Mouse (Mus musculus): Measurements from ENCODE around the gene Rcc1.

Rcc1 gene

DNA sequence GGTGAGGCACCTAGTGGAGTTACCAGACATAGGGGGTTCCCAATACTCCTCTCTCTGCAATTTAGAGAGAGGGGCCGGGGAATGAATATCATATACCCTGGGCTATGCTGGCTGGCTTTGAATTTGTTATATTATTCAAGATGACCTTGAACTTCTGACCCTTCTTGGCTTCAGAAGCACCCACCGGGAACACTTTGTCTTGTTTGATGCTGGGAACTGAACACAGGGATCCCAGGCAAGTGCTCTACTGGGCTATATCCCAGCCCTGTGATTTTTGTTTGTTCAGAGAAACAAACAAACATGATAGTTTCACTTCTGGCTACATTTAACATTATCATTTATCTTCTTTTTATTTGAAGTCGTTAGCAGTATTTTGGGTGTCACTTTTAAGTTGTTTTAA is 2.0 kb upstream of the Rcc1 start:
- no peak for DNase-seq

DNA sequence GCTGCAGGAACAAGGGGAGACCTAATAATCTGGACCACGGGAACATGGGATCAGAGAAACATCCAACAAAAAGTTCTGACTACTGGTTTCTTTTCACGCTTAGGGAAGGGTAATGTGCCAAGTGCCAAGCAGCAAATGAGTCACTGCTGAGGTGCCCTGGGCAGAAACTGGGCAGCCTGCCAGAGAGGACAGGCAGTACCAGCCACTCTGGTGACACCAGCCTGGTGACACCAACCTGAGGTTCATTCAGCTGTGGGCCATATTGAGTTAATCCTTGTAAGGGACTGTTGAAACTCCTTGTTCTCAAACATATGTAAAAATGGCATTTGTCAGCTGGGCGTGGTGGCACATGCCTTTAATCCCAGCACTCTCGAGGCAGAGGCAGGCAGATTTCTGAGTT is 1.2 kb upstream of the Rcc1 start:
- DNase-seq: peak; percentile 61

DNA sequence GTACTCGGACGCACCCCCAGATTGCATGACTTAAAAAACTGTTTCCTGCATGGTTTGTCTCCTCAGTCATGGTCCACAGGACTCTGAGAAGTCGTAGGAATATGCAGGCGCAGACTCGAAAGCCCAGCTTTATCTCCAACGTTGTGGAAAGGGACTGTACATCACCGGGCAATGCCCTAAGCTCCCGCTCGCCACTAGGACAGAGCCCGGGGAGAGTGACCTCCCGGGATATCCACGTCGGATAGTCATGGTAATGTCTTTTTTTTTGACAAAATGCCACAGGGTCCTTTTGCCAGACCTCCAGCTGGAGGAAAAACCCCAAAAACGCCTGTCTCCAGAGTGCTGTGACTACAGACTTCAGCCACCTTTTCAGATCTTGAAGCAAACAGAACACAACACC is 666 bp downstream of the Rcc1 start:
- DNase-seq: peak; percentile 43

DNA sequence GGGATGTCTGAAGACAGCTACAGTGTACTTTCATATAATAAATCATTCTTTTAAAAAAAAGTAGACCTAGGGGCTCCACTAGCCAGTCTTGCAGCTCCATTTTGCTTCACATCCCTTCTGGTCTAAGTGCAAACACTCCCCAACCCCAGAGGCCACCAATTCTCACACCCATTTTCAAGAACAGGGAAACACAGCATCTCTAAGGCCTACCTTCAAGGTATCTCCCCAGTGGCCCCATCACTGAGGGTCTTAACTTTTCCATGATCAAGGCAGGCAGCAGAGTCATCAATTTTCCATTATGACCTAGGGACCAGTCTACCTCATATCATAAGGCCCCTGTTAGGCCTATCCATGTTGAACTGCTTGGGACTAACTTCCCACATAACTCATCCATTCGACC is 2.0 kb downstream of the Rcc1 start:
- no peak for DNase-seq

DNA sequence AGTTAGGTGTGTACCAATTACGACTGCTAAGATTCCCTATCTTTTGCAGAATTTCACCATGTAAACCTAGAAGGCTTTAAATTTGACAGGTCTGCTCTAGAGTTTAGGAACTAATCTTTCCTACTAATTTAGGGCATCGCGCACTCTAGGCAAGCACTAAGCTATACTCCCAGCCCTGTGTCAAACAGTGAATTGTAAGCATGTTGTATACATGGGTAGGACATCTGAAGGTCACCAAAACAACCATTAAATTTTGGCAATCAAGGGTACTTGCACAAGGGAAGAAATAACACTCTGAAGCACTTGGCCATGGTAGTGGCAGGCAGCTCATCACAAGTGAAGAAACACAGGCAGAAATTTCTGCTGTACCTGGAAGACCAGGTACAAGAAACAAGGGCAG is 2.6 kb downstream of the Rcc1 start:
- no peak for DNase-seq

DNA sequence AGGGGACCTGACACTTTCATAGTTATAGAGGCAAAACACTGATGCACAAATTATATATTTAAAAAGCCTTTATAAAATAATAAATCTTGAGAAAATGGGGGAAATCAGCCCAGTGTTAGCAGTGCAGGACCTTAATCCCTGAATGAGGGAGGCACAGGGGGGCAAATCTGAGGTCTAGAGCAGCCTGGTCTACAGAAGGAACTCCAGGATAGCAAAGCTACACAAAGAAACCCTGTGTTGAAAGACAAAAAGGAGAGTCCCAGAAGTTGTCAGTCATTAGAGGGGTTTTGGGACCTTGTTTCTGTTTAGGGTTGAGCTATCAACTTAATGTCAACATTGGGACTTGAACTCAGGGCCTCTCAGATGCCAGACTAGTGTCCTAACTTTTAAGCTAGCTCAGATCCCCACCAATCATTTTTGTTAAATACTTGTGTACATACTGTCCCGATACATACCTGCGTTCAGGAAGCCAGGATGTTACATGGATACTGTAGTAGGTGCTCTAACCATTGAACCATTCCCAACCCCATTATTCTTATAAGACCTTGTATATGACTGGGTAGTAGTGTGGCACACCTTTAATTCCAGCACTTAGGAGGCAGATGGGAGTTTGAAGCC is 3.2 kb downstream of the Rcc1 start:
- DNase-seq: no peak

DNA sequence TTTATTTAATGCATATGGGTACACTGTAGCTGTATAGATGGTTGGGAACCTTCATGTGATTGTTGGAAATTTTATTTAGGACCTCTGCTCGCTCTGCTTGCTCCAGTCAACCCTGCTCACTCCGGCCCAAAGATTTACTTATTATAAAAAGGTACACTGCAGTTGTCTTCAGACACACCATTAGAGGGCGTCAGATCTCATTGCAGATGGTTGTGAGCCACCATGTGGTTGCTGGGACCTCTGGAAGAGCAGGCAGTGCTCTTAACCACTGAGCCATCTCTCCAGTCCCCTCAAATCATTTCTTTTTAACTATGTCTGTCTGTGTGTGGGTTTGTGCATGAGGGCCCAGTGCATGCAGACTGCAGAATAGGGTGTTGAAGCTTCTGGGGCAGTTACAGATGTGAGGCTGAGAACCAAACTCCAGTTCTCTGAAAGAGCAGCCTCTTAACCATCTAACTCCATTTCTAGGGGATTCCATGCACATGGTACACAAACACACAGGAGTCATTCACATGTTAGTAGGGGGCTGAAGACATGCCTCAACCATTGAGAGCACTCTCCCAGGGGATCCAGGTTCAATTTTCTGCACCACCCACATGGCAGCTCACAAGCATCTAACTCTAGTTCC is 3.8 kb downstream of the Rcc1 start:
- no peak for DNase-seq

DNA sequence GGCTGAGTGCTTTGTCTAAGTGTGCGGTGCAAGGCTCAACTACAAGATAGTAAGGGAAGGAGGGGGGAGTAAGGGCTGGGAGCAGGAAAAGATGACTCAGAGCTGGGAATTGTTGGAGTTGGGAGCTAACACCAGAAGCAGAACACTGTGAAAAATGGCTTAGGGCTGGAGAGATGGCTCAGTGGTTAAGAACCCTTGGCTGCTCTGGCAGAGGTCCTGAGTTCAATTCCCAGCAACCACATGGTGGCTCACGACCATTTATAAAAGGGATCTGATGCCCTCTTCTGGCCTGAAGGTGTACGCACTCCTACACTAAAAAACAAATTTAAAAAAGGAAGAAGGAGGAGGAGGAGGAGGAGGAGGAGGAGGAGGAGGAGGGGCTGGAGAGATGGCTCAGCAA is 6.7 kb downstream of the Rcc1 start:
- DNase-seq: no peak

DNA sequence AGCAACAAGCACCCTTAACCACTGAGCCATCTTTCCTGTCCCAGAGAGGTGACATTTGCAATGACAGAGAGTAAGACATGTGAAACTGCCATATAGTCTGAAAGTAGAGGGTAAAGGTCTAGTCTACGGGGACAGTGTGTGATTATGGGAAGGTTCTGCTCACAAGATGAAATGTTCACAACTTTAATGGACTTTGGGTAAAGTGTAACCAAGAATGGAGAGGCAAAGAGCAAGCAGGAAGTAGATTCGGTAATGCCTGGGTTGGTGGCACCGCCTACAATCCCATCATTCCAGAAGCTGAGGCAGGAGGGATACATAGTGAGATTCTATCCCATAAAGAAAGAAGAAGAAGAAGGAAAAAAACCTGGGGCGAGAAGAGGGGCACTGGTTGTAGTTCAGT is 7.1 kb downstream of the Rcc1 start:
- DNase-seq: peak; percentile 29

DNA sequence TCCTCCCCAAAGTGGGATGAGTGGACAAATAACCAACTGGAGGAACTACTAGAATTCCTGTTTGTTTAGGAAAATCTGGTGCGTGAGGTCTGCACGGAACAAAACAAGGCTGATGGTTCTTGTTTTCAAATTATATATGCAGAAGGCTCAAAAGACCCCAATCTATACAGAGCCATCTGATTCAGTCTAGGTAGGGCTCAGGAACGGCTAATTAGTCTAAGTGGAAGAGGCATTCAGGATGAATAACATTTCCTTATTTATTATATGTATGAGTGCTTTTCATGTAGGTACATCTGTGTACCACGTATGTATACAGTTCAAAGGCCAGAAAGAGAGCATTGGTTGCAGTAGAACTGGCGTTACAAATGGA is 7.6 kb downstream of the Rcc1 start:
- DNase-seq: no peak

DNA sequence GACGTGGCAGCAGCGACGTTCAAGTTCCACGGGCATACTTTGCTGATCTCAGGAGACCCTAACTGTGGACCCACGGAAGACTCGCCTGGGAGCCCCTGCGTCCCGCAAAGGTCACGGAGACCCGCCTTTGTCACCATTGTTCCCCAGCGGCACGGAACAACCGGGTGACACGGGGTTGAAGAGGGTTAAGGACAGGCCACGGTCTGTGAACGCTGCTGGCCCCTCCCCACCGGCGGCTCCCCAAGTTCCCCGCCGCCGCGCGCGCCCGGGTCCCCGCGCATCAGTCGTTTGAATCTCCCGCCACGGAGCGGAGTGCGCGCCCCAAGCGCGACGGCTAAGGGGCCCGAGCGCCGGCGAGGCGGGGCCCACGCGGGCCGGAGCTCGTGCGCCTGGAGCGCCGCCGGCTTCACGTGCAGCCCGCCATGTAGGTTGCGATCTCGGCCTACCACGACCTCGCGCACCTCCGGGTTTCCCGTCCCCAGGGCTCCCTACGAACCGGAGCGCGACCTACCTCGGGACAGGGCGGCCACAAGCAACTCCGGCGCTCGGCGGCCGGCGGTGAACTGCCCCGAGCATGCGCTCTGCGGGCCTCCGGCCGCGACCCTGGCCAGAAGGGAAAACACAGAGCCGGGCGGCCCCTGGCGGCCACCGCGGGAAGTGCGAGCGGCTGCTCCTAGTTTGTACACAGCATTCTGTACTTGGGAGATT is 8.1 kb downstream of the Rcc1 start:
- DNase-seq: peak; percentile 99

DNA sequence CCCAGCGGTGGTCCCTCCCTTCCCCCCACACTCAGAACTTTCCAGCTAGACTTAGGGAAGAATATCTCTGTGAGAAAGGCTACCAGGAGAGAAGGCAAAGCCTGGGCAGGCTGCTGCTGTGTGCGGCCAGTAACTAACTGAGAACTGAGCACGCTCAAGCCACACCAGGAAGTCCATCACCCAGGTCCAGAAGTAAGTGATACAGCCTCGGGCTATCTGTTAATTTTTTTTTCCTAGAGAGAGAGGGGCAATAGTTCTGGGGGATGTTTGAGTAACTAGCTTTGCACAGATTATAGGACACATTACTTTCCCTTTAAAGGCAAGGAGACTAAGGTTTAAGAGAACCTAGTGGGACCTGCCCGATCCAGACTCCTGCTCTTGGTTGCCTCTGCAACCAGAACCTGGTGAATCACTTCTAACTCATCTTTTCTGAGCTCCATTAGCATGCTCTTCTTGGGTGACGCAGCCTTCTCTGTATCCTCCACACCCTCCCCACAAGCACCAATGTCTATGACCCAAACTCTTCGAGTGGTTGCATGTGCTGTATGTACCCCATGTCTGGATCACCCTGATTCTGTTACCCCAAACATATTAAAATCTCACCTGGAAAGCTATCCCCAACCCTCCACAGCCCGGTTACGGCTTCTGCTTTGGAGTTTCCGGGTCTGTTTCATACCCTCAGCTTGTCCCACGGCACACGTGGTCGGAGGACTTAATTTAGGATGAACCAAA is 8.8 kb downstream of the Rcc1 start:
- DNase-seq: no peak

DNA sequence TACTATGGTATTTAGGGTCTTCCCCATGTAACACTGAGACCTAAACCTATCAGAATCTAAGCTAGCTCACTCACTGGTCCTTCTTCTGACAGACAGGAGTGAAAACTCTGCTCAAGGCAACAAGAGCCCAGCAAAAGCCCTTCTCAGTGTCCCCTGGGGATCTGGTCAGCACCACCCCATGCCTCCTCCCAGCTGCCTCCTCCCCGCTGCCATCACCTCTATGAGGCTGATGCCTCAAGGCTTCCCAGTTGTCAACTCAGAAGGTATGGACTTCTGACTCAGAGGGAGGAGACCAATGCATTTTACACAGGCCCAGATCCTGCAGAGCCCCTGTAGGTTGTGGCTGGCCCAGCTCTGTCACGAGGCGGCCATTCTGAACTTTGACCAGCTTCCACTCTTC is 12.0 kb downstream of the Rcc1 start:
- DNase-seq: no peak

DNA sequence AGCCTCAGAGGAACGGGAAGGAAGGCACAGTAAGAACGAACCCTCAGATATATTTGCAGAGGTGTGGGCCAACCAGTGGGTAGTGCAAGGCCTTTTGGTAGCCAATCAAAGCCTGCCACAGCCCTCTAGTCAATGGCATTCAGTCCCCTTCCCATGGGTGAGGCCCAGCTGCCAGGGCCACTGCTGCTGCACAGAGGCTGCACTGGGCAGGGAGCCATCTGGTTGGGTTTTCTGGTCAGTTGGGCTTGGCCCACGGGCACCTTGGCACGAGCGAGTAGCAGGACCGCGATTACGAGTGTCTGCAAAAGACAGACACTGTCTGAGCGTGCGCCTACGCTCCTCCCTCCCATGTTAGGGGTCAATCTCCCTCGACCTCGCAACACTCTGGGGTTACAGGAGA is 14.5 kb downstream of the Rcc1 start:
- peak; percentile 53 for DNase-seq

DNA sequence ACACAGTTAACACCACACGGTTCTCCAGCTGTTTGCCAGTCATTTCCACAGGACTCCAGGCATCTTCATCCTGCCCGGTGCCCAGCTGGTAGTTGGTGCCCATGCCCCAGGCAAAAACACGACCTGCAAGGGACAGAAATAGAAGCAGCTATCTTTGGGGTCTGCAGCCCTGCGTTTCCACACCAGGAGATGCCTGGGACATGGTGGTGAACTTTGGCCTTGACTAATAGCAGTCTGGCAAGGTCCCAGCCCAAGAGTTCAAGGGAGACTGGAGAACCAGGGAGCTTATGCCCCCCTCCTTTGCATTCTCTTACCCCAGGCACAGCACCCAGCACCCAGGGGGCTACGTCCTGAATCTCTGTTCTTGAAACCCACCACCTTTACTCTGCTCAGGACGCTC is 20.5 kb downstream of the Rcc1 start:
- DNase-seq: peak; percentile 50

DNA sequence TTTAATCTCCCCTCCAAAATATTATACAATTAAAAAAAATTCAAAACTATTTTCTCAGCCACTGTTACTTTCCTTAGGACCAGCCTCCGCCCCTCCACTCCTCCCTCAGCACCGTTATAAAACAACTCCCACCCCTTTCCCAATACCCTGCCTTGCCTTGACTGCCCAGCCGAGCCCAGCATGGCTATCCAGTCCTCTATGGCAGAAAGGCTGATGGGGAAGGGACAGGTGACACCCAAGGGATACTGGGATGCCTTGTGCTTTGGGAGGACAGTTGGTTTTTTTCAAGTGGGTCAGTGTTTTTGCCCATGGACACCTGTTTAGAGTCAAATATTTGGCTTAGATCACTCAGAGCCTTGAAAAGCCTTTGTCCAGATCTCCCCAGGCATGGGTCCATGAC is 21.4 kb downstream of the Rcc1 start:
- no peak for DNase-seq

DNA sequence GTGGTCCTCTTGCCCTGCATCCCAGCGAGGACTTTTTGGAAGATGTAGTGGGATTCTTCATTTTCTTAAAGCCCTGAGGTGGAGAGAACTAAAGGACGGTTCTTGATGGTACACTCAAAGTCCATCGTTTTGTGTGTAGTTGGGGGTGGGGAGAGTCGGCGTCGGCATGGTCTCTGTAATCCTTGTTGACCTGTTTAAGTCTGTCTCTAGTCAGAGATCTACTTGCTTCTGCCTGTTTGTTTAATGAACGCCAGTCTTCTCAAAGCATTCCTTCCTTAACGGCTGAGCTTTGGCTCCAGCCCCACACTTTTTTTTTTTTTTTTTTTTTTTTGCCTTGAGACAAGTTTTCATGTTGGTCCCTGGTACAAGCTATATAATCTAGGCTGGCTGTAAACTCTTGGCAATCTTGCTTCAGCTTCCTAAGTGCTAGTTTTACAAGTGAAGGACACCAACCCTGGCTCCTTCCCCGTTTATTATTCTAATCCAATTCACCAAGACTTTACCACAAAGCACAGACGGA is 23.5 kb downstream of the Rcc1 start:
- no peak for DNase-seq

DNA sequence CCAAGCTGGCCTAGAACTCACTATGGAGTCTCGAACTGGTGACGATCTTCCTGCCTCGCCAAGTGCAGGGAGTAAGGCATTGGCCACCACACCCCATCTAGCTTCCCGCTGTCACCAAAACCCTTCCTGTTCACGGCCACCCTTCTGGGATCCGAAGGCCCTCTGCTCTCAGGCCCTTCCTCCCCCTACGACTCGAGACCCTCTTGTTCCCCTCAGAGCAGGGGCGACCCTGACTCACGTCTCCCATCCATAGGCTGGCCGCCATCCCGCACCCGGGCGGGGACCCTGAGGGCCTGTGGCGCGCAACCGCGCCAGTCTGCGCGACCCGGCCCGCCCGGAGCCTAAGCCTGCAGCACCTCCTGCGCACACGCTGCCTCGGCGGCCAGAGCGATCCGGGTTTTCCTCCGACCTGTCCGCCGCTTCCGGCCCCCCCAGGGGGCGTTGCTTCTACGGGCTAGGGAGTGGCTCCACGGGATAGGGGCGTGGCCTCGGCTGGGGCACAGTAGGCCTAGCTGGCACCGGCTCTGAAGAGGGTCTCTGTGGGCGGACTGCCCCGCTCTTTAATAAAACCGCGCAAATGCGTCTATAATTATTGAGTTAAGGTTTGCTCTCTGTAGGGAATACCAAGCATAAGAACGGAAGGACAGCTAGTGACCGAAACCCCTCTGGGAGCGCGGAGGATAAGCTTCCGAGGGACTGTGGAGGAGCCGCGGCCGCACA is 24.1 kb downstream of the Rcc1 start, which contains the start of gene Trnau1ap:
TSS of gene Trnau1ap (minus strand) at position 424 of the 720 bp plus-strand sequence.
- peak; percentile 96 for DNase-seq

DNA sequence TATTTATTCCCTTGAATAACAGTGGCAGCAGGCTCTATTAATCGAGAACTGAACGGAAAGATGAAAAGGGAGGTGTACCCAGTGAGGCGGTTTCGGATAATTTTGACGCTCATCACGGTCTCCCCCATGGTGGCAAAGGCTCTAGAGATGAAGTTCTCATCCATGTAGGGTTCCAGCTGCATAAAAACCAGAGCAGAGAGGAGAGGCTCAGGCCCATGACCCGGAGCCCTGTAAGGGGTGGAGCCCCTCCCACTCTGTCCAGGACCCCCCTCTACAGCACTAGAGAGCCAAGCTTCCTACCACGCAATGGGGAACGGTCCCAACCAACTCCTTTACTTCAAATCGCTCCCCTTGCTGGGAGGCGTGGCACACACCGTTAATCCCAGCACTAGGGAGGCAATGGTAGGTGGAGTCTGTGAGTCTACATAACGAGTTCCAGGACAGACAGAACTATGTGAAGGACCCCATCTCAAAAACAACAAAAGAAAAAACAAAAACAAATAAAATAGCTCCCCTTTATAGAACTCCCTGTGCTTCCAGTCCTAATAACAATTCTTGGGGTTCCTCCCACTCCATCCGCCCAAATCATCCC is 24.9 kb downstream of the Rcc1 start:
- DNase-seq: no peak

DNA sequence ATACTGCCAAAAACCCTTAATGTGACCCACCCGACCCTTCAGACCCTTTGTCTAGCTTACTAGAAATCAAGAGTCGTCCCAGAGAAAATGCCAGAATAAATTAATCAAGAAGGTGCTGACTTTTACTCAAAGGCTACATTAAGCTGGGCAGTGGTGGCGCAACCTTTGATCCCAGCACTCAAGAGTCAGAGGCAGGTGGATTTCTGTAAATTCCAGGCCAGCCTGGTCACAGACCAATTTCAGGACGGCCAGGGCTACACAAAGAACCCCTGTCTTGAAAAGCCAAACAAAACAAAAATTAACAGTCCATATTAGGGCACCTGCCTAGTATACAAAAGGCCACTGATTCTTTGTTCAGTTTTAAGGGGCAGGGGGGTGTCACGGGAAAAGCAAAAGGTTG is 26.9 kb downstream of the Rcc1 start:
- DNase-seq: no peak

DNA sequence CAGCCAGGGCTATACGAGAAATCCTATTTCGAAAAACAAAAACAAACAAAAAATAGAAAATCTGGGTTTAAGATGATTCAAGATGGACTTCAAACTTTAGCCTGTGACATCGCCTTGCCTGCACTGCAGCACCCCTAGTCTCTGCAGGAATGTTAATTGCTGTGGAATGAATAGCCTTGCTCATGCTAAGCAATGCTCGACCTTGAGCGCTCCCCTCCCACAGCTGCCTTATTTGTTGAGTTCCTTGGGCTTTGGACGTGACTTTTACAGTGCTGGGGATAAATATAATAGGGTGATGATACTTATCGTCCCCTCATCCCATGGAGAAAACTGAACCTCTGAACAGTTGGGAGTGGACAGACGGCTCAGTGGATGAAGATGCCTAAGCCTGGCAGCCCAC is 37.7 kb downstream of the Rcc1 start:
- peak; percentile 55 for DNase-seq

DNA sequence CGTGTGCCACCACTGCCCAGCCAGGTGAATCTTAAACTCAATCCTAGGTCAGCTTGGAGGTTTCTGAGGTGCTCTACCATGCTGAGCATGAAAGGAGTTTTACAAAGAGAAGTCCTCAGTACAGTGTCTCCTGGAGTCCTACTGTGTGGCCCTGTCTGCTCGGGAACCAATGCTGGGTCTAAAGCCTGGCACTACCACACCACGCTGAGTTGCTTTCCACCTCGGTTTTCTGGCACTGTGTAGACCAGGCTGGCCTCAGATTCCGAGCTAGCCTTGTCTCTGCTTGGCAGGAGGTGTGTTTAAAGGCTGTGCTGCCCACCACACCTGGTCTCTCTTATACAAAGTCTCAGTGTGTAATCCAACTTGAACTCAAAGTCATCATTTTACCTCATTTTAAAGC is 40.8 kb downstream of the Rcc1 start:
- no peak for DNase-seq

DNA sequence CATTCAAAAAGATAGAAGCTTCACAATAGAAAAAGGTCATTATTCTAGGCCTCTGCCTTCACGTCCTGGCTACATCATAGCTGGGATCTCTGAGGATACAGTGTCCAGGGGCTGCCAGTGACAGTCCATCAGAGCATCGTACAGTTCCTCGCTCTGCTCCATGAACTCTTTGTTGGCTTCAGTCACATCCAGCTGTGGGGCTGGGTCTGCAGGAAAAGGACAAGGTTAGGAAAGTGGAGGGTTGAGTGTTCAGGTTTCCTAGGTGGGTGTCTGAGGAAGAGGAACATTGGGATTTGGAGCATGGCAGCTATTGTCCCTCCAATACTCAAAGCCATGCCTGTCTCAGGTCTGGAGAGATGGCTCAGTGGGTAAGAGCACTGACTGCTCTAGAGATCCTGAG is 41.6 kb downstream of the Rcc1 start:
- no peak for DNase-seq
